Mouse (Mus musculus): ENCODE measurements at regions not wholly inside any gene's neighbourhood (a gene's known extent, or its start where the extent isn't known, plus 50 kb on each side); places are given as distances from the start of the nearest gene placed in this dataset.

- Histone ChIP-seq H3K4me3 (ENCODE audit: low read depth, low read length) (no peak overlapping the region), H3K9me3 (replicated peaks; ENCODE audit: control insufficient read depth, low read length) (no peaks in the 10 kb centered on the region), H3K36me3 (replicated peaks; ENCODE audit: control insufficient read depth, insufficient read depth, low read depth, low read length) (no peaks in the 10 kb centered on the region), H3K4me1 (ENCODE audit: control insufficient read depth, insufficient read depth, low read length) (no peaks in the 10 kb centered on the region), H3K27me3 (ENCODE audit: control insufficient read depth, insufficient read depth, low read length) (no peaks in the 10 kb centered on the region), H3K4me2 (ENCODE audit: low read depth, low read length) (no peak overlapping the region), H3K27ac (replicated peaks; ENCODE audit: low read depth, low read length) (no peak overlapping the region), H3K9ac (replicated peaks; ENCODE audit: low read length) (no peak overlapping the region)
- ATAC-seq (replicated peaks; ENCODE audit: insufficient number of reproducible peaks, low FRiP score, low TSS enrichment, low read depth) (no peak), DNase-seq (ENCODE audit: low spot score) (no peak)
- 91% methylated on average over 8 of the region's 8 CpGs for WGBS
Measured at GRCm38 (mm10) chr2:61377756-61378155, 200.6 kb upstream of the Tank start.

GRCm38 (mm10) chr2:61362606-61363005, 215.8 kb upstream of the Tank start:
- Histone ChIP-seq H3K27me3 (ENCODE audit: control insufficient read depth, insufficient read depth, low read length) (no peaks in the 10 kb centered on the region), H3K4me3 (ENCODE audit: low read depth, low read length) (no peak overlapping the region), H3K4me1 (ENCODE audit: control insufficient read depth, insufficient read depth, low read length) (no peaks in the 10 kb centered on the region), H3K4me2 (ENCODE audit: low read depth, low read length) (no peak overlapping the region), H3K9ac (replicated peaks; ENCODE audit: low read length) (no peak overlapping the region), H3K36me3 (replicated peaks; ENCODE audit: control insufficient read depth, insufficient read depth, low read depth, low read length) (no peaks in the 10 kb centered on the region), H3K9me3 (replicated peaks; ENCODE audit: control insufficient read depth, low read length) (no peaks in the 10 kb centered on the region), H3K27ac (replicated peaks; ENCODE audit: low read depth, low read length) (no peak overlapping the region)
- WGBS: 74% methylated on average over 4 of the region's 4 CpGs
- ATAC-seq (replicated peaks; ENCODE audit: insufficient number of reproducible peaks, low FRiP score, low TSS enrichment, low read depth) (no peak), DNase-seq (ENCODE audit: low spot score) (no peak)

- Histone ChIP-seq H3K27me3 (ENCODE audit: control insufficient read depth, insufficient read depth, low read length) (no peaks in the 10 kb centered on the region), H3K4me2 (ENCODE audit: low read depth, low read length) (no peak overlapping the region), H3K36me3 (replicated peaks; ENCODE audit: control insufficient read depth, insufficient read depth, low read depth, low read length) (no peaks in the 10 kb centered on the region), H3K9me3 (replicated peaks; ENCODE audit: control insufficient read depth, low read length) (no peaks in the 10 kb centered on the region), H3K9ac (replicated peaks; ENCODE audit: low read length) (no peak overlapping the region), H3K4me3 (ENCODE audit: low read depth, low read length) (no peak overlapping the region), H3K27ac (replicated peaks; ENCODE audit: low read depth, low read length) (no peak overlapping the region), H3K4me1 (ENCODE audit: control insufficient read depth, insufficient read depth, low read length) (no peaks in the 10 kb centered on the region)
- ATAC-seq (replicated peaks; ENCODE audit: insufficient number of reproducible peaks, low FRiP score, low TSS enrichment, low read depth) (no peak), DNase-seq (ENCODE audit: low spot score) (no peak)
- 86% methylated on average over 2 of the region's 2 CpGs for WGBS
Measured at GRCm38 (mm10) chr2:61361394-61361793, 217.0 kb upstream of the Tank start.

- Histone ChIP-seq H3K27ac (replicated peaks; ENCODE audit: low read depth, low read length) (no peak overlapping the region), H3K4me3 (ENCODE audit: low read depth, low read length) (no peak overlapping the region), H3K27me3 (ENCODE audit: control insufficient read depth, insufficient read depth, low read length) (no peaks in the 10 kb centered on the region), H3K4me1 (ENCODE audit: control insufficient read depth, insufficient read depth, low read length) (no peaks in the 10 kb centered on the region), H3K9me3 (replicated peaks; ENCODE audit: control insufficient read depth, low read length) (no peaks in the 10 kb centered on the region), H3K9ac (replicated peaks; ENCODE audit: low read length) (no peak overlapping the region), H3K36me3 (replicated peaks; ENCODE audit: control insufficient read depth, insufficient read depth, low read depth, low read length) (no peaks in the 10 kb centered on the region), H3K4me2 (ENCODE audit: low read depth, low read length) (no peak overlapping the region)
- ATAC-seq (replicated peaks; ENCODE audit: insufficient number of reproducible peaks, low FRiP score, low TSS enrichment, low read depth) (peak; percentile 65; the same call in 1 of the 2 replicates), DNase-seq (ENCODE audit: low spot score) (peak; percentile 78)
- WGBS: 16% methylated on average over 8 of the region's 8 CpGs
Measured at GRCm38 (mm10) chr2:61354104-61354503, 224.3 kb upstream of the Tank start.

GRCm38 (mm10) chr2:61347451-61347850, 230.9 kb upstream of the Tank start:
- no peak for ATAC-seq (replicated peaks; ENCODE audit: insufficient number of reproducible peaks, low FRiP score, low TSS enrichment, low read depth)
- no peaks in the 10 kb centered on the region for H3K4me1 ChIP-seq (ENCODE audit: control insufficient read depth, insufficient read depth, low read length)
- H3K27ac ChIP-seq (replicated peaks; ENCODE audit: low read depth, low read length): no peak overlapping the region
- no peak for DNase-seq (ENCODE audit: low spot score)
- no peaks in the 10 kb centered on the region for H3K36me3 ChIP-seq (replicated peaks; ENCODE audit: control insufficient read depth, insufficient read depth, low read depth, low read length)
- no peak overlapping the region for H3K9ac ChIP-seq (replicated peaks; ENCODE audit: low read length)
- no peaks in the 10 kb centered on the region for H3K9me3 ChIP-seq (replicated peaks; ENCODE audit: control insufficient read depth, low read length)
- H3K4me3 ChIP-seq (ENCODE audit: low read depth, low read length): no peak overlapping the region
- 87% methylated on average over 3 of the region's 3 CpGs for WGBS
- H3K4me2 ChIP-seq (ENCODE audit: low read depth, low read length): no peak overlapping the region
- H3K27me3 ChIP-seq (ENCODE audit: control insufficient read depth, insufficient read depth, low read length): no peaks in the 10 kb centered on the region

- Histone ChIP-seq H3K9me3 (replicated peaks; ENCODE audit: control insufficient read depth, low read length) (no peaks in the 10 kb centered on the region), H3K4me2 (ENCODE audit: low read depth, low read length) (no peak overlapping the region), H3K4me1 (ENCODE audit: control insufficient read depth, insufficient read depth, low read length) (no peaks in the 10 kb centered on the region), H3K4me3 (ENCODE audit: low read depth, low read length) (no peak overlapping the region), H3K27ac (replicated peaks; ENCODE audit: low read depth, low read length) (no peak overlapping the region), H3K27me3 (ENCODE audit: control insufficient read depth, insufficient read depth, low read length) (no peaks in the 10 kb centered on the region), H3K9ac (replicated peaks; ENCODE audit: low read length) (no peak overlapping the region), H3K36me3 (replicated peaks; ENCODE audit: control insufficient read depth, insufficient read depth, low read depth, low read length) (no peaks in the 10 kb centered on the region)
- WGBS: 50% methylated on average over 8 of the region's 8 CpGs
- ATAC-seq (replicated peaks; ENCODE audit: insufficient number of reproducible peaks, low FRiP score, low TSS enrichment, low read depth) (no peak), DNase-seq (ENCODE audit: low spot score) (no peak)
Measured at GRCm38 (mm10) chr2:61346012-61346760, 232.2 kb upstream of the Tank start.

- no peaks in the 10 kb centered on the region for H3K27me3 ChIP-seq (ENCODE audit: control insufficient read depth, insufficient read depth, low read length)
- H3K9me3 ChIP-seq (replicated peaks; ENCODE audit: control insufficient read depth, low read length): no peaks in the 10 kb centered on the region
- H3K27ac ChIP-seq (replicated peaks; ENCODE audit: low read depth, low read length): no peak overlapping the region
- WGBS: 90% methylated on average over 7 of the region's 7 CpGs
- no peaks in the 10 kb centered on the region for H3K36me3 ChIP-seq (replicated peaks; ENCODE audit: control insufficient read depth, insufficient read depth, low read depth, low read length)
- ATAC-seq (replicated peaks; ENCODE audit: insufficient number of reproducible peaks, low FRiP score, low TSS enrichment, low read depth) (no peak), DNase-seq (ENCODE audit: low spot score) (no peak)
- H3K4me3 ChIP-seq (ENCODE audit: low read depth, low read length): no peak overlapping the region
- H3K4me2 ChIP-seq (ENCODE audit: low read depth, low read length): no peak overlapping the region
- no peaks in the 10 kb centered on the region for H3K4me1 ChIP-seq (ENCODE audit: control insufficient read depth, insufficient read depth, low read length)
- no peak overlapping the region for H3K9ac ChIP-seq (replicated peaks; ENCODE audit: low read length)
Measured at GRCm38 (mm10) chr2:61345311-61345710, 233.1 kb upstream of the Tank start.

DNA sequence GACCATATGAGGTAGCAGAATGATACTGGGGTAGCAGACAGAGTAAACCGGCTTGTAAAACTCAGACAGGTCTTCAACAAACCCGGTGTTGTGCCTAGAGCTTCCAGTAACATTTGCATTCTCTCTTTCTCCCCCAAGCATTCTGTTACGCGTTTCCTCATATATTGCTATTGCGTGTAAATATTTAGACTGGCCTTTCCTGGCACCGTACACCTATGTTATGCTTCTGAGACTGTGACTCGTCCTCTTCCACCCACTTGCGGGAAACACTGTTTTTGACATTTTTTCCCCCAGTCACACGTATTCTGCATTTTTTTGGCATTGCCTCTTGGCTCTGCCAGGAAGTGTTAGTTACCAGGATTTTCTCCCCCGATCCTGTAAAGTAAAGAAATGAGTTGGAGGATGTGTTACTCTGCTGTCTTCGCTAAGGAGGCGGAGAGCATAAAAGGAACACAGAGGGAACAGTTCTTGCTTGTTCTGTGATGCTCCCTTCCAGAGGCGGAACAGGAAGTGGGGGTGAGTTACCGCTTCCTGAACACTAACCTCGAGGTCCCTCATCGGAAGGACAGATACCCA, 233.7 kb upstream of the Tank start:
- Histone ChIP-seq H3K4me1 (ENCODE audit: control insufficient read depth, insufficient read depth, low read length) (no peaks in the 10 kb centered on the region), H3K4me2 (ENCODE audit: low read depth, low read length) (no peak overlapping the region), H3K27me3 (ENCODE audit: control insufficient read depth, insufficient read depth, low read length) (no peaks in the 10 kb centered on the region), H3K9me3 (replicated peaks; ENCODE audit: control insufficient read depth, low read length) (no peaks in the 10 kb centered on the region), H3K36me3 (replicated peaks; ENCODE audit: control insufficient read depth, insufficient read depth, low read depth, low read length) (no peaks in the 10 kb centered on the region), H3K4me3 (ENCODE audit: low read depth, low read length) (no peak overlapping the region), H3K27ac (replicated peaks; ENCODE audit: low read depth, low read length) (no peak overlapping the region), H3K9ac (replicated peaks; ENCODE audit: low read length) (no peak overlapping the region)
- ATAC-seq (replicated peaks; ENCODE audit: insufficient number of reproducible peaks, low FRiP score, low TSS enrichment, low read depth) (no peak), DNase-seq (ENCODE audit: low spot score) (no peak)
- 83% methylated on average over 16 of the region's 16 CpGs for WGBS

All from embryonic facial prominence, embryonic 11.5 days (tissue).